Mouse (Mus musculus) CD8-positive naive resting alpha-beta T cell, adult 2 months (primary cell): ENCODE results near the gene Arfrp1.

Source experiments
- DNase-seq, 2 experiments: peaks; one replicate each; pipeline ENCODE4 v3.0.0; 2022; ENCODE audit warnings: low read depth in 2 of 2, low spot score in 2 of 2

Arfrp1 gene

DNA sequence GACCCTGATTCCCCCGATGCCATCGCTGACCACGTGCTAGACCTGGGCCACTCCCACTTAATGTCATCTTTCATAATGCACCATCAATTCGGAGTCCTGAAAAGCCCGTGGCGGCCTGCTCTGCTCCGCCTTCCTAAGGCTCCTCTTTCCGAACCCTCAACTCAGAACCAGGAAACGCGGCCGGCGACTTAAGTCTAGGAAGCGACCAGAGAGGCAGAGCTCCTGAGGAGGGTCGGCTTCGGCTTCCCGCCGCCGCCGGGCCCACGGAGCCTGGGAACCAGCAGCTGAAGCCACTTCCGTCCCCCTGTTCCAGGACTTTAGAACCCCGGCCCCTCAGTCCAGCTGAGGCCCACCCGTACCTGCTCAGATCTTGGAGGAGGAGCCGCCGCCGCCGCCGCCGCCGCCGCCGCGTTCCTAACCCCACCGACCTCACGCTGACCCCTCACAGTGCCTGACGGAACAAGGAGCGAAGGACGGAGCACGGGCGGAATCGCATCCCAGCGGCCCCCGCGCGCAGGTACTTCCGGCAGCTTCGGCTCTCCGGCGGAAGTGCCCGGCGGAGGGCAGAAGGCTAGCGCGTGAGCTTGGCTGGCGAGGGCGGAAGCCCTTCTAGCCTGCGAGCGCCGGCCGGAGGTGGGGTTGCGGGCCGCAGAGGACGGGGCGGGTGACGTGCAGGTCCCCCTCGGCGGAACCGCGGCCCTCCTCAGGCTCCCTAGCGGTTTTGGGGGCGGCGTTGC, at the start of gene Arfrp1, which contains the start of gene Zgpat:
TSS of gene Arfrp1 (minus strand) at position 545 of the 737 bp plus-strand sequence.
TSS of gene Zgpat (plus strand) at position 69 of the 737 bp plus-strand sequence.
- peak; percentile 72 for DNase-seq

DNA sequence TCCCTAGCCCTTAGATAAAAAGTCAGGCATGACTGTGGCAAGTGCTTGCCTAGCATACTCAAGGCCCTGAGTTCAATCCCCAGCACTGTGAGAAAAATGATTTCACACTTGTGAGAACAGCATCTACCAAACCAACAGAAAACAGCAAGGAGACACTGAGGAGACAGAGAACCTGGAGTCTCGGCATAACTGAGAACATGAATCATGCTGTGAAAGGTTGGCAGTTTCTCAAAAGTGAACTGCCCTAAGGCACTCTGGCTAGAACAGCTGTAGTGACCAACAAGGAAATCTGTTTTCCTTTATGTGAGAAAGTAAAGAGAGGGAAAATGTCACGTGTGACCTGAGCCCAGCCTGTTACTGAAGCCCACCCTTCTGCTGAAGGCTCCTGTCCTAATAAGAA, 47.9 kb upstream of the Arfrp1 start:
- no peak for DNase-seq

DNA sequence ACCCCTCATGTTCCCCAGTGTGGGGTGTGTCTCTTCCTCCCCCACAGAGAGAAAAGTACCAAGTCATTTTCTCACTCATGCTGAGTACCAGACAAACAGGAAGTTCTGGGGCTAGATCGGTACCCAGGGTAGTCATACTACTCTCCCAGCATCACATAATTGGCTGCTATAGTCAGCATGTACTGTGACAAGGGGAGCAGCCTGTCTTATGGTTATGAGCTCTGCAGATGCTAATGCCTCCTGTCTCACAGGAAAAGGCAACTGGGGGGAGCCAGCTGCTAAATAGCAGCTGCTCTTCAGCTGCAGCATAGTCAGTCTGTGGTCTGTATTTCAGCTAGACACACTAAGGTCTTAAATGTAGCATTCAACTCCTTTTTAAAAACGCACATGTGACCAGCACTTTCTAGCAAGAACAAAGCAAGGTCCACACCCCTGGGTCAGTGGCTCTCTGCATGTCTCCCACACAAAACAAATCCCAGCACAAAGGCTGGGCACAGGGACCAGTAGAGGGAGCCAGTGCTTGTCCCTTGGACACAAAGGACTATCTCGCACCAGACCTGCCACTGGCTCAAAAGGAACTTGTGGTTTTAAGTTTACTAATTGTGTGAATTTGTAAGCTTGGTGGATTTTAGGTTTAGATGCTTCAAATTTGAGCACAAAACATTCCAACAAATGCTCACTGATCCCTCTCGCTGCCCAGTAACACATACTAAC, 45.7 kb upstream of the Arfrp1 start:
- DNase-seq, result peak; percentile 9 to 20

DNA sequence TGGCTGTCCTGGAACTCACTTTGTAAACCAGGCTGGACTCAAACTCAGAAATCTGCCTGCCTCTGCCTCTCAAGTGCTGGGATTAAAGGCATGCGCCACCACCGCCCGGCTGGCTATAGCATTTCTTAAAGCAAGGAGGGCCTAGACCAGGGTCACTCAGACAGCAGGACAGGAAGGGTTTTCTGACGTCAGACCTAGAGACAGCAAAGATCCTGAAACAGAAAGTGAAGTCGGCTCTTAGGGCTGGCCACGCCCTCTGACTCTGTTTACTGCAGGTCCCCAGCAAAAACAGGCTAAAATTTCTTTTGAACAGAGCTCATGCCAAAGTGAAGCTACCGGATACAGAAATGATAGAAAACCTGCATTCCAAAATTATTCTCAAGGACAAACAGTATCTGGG, 44.4 kb upstream of the Arfrp1 start:
- no peak for DNase-seq

DNA sequence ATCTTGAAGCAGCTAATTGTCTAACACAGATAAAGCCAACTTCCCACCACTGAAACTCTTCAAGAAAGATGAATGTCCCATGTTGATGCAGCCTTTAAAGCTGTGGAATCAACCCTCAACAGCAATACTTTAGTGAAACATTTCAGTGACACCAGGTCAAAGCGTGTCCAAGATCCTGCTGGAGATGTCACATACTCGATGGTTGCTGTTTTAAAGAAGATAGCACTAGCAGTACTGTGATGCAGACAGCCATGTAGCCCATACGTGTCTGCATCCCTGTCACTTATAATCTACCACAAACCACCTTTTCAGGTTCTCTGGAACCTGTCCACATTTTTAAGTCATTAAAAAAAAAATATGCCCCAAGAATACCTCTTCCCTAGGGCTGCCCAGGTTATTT, 38.5 kb upstream of the Arfrp1 start:
- DNase-seq, result no peak

DNA sequence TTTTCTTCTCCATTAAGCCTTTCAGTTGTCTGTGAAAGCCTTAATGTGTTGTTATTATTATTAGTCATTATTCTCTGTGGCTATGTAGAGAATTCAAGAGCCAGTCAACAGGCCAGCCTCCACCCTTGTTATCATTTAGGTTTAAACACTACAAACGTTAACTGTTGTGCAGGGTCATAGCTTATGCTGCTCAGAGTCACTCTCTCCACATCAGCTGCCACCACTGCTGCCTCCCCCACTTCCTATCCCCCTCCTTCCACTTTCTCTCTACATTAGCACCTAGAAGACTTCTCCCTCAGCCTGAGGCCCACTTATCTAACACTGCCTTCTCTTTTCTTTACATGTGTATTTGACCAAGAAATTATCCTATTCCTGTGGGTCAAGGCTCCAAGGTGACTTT, 36.3 kb upstream of the Arfrp1 start:
- no peak for DNase-seq

DNA sequence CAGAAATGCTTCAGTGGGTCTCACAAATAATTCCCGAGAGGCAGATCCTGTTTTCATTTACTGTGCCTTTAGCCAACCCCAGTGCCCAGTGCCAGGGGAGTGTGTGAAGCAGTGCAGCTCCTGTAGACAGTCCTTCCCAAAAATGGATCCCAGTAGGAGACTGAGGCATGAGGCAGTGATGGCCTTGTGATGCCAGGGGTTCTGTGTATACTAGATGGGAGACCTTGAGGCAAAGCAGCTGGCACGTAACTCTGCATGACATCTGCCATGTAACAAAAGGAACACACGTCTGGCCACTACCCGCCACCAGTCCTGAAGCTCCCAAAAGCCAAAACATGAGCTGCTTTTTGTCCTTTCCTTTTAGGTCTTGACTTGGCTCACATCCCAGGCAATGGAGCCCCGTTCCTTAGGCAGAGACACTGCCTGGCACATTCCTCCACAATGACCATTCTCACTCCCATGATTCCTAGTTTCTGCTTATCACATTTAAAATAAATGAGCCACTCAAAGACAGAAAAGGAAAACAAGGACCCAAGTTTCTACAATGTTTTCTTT, 32.1 kb upstream of the Arfrp1 start:
- DNase-seq, result no peak

DNA sequence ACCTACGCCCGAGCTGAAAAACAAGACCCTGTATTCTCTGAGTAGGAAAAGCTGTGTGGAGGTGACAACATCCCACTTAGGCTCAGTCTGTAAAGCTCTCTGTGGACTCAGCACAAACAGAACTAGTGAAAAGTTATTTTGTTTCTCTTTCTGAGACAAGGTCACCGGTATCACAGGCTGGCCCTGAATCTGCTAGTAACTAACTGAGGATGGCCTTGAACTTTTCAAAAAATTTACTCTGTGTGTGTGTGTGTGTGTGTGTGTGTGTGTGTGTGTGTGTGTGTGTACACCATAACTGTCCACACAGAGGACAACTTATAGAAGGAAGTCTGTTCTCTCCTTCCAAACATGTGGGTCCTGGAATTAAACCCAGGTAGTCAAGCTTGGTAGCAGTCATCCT, 28.9 kb upstream of the Arfrp1 start:
- no peak for DNase-seq

DNA sequence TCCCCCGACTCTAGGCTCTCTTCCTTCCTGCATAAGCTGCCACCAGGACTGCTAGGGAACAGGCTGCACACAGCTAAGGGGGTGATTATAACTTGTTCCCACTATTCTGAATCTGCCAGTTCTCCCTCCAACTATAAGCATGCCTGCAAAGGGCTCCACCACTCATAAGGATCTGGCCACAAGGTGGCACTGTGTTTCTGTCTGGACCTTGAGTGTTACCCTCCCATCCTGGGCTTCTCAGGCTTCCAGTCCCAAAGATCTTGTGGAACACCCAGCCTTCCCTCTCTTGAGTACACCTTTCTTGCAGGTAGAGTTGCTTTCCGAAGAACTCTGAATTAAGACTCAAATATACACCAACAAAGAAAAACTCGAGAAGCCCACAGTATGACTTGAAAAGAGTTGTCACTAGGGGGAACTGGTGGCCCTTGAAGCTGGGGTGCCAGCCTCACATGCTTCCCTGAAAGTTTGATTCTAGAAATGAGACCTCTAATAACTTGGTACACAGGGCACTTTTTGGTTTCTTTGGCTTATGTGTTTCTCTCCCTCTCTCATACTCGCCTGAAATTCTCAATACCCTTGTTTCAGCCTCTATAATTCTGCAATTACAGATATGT, 27.5 kb upstream of the Arfrp1 start:
- peak; percentile 60 to 81 for DNase-seq

DNA sequence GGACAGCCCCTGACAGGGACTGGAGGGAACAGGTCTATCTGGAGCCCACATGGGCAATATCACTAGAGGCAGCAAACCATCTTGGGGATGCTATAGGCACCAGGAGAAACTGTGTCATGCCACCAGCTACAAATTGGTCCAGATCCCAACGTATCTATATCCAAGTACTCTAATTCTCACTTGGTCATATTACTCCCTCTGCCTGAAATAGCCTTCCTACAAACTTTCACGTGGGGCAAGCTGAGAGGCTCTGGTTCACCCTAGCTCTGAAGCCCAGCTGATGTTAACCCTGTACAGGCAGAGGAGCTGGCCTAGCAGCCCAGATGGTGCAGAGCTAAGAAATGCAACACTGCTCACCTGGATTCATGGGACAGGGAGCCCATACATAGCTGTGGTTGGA, 26.3 kb upstream of the Arfrp1 start:
- no peak for DNase-seq

DNA sequence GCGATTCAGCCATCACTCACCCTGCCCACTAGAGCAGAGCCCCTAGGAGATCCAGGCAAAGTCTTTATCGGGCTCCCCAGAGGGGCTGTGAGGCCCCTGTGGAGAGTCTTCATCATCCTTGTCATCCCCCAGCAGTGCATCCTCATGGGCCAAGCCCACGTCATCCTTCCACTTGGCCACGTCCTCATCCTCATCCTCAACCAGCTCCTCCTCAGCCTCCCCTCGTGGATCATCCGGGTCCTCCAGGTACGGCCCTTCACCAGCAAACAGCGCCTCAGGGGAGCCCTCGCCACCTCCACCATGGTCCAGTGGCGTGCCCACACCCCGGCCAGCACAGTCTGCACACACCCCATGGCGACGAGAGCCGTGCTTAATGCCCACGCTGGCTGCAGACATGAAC, 25.8 kb upstream of the Arfrp1 start:
- no peak for DNase-seq

DNA sequence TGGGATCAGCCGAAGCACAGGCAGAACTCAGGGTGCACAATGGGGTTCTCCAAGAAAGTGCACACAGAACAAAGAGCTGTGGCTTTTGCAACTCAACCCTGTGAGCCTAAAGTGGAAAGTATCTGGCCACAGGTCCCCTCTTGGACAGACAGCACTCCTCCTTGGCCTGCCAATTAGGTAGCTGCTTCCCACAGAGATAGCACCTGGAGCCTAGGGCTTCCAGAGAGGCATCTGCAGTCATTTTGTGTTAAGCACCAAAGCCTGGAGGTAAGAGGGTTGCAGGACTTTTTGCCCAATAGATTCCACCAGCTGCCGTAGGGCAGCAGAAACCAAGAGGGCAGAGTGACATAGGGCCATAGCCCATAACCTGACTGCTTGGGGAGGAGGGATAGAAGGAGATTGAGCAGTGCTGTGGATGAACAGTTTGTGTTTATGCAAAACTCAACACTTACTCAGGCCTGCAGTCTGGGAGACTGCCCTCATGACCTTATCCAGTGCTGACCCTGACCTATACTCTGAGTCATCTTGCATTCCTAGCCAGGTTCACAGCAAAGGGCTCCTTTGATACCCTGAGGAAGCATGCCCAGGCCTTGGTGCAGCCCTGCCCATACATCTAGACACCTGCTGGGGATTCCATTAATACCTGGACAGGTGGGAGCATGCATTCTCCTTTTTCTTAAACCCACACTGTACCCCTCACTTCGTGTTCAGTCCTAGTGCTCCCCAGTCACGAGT, 25.1 kb upstream of the Arfrp1 start:
- no peak for DNase-seq

DNA sequence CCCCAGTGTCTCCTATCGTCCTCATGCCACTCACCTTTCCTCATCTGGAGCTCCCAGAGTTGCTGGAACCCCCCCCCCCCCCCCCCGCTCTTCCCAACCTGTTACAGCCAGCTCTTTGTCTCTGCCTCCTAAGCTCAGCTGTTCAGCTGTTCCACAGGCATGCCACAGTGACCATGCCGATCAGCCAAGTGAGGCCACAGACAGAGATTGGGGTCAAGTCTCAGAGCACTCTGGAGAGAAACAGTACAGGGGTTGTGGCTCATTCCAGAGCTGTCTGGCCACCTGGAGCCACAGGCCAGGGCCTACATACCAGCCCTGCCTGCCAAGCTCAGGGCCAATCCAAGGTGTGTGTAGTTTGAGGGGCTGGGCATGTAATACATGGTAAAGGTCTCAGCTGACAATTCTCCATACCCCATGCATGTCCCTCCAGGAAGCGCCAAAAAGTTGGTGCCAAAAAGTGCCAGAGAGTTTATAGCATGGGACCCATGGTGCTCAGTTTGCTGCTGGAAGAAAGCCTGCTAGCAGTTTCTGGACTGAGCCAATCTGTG, 21.5 kb upstream of the Arfrp1 start:
- DNase-seq, result no peak

DNA sequence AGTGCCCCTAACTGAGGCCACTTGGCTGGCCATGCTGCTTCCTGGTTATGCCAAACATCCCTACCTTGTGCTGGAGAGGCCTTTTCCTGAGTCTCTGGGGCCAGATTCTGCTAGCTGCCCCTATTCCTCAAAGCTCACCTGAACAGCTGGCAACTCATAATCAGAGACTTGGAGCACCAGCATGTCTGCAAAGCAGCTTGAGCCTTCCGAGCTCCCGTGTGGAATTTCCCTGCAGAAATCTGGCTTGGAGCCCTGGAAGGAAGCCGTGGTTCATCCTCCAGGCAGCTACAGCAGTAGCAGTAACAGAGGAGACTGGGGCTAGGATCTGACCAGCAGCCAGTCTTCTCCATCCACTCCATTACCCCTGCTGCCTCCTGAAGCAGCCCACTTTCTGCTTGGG, 20.7 kb upstream of the Arfrp1 start:
- no peak for DNase-seq

DNA sequence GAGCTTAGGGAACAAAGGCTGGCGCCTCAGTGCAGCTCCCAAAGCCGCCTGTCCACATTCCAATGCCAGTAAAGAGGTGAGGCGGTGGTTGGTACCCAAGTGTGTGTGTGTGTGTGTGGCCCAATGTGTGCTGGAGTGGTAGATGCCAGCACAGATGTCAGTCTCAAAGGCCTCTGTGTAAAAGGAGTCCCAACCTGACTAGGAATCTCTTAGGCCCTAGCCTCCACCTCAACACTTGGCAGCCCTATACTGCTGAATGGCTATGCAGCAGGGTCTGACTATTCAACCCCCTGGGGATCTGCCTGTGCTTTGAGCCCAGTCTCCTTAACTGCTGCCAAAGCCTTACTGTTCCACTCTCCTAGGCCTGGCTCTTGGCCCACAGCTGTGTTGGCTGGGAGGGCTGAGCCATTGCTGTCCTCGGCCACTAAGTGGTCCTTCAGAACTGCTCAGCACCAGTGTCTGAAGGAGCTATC, 19.8 kb upstream of the Arfrp1 start:
- DNase-seq, result no peak

DNA sequence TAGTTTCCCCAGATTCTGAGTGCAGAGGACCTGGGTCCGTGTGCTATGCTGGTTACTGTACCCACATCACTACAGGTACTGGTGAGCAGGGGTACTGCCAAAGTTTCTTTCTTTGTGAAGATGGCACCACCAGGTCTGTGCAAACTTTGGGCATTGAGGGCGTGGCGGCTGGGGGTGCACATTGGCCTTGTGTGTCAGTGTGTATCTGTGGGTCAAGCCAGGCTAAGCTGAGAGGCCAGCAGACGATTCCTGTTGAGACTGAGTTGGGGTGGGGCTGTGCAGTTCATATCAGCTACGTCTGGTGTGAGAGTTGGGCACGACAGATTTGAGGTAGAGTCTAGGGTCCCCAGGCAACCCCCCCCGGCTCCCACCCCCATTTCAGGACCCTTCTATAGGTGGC, 19.3 kb upstream of the Arfrp1 start:
- no peak for DNase-seq

DNA sequence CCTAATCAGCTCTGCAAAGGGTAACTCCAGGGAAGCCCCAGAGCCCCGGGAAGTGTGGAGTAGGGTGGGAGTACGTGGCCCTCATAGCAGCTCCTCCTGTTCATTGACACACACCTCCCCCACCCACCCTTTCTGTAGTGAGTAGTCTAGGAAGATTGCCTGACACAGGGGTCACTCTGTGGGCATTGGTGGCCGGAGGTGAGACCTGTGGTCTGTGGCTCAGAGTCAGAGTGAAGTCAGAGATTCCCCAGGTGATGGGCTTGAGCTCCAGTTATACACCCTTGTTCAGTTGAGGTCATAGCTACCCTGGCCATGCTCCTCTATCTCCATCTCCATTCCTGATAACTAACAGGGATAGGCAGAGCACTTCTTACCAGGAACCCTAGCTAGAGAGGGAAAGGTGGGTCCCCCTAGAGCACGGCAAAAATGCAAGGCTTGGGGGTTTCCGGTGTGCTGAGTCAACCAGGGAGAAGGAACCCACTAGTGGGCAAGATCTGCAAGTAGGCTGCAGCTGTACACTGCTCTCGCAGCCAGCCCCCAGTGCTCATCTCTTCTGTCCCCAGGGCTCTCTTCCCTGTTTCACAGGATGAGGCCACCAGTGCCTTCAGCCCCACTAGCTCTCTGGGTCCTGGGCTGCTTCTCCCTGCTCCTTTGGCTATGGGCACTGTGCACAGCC, 16.6 kb upstream of the Arfrp1 start:
- no peak for DNase-seq

DNA sequence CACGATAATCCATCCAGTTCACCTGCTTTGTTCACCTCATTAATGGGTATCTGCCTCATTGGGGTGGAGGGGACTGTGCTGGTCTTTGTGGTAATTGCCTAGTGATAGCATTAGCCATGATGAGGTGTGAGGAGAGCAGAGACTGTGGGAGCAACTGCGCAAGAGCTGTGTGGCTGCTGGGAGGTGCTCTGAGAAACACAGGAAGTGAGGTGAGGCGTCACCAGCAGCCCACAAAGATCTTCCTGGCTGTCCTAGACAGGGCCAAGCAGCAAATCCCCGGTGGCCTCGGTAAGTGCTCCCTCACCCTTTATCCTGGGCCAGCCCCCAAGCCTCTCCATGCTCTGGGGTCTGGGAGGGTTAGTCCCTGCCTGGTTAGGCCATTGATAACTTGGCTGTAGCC, 15.9 kb upstream of the Arfrp1 start:
- peak; percentile 50 to 65 for DNase-seq

DNA sequence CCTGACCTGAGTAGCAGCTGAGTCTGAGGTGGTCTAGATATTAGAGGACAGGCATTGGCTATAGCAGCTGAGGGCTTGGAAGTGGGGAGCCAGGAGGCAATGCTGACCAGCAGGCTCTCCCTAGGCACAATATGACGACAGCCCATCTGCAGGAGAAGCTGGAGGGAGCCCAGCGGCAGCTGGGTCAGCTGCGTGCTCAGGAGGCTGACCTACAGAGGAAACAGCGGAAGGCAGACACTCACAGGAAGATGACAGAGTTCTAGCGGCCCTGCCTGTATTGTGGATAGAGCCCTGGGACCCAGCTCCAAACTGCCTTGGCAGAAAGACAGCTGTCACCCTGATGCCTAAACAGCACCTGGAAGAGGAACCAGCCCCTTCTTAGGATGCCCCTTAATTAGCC, 15.0 kb upstream of the Arfrp1 start:
- no peak for DNase-seq

DNA sequence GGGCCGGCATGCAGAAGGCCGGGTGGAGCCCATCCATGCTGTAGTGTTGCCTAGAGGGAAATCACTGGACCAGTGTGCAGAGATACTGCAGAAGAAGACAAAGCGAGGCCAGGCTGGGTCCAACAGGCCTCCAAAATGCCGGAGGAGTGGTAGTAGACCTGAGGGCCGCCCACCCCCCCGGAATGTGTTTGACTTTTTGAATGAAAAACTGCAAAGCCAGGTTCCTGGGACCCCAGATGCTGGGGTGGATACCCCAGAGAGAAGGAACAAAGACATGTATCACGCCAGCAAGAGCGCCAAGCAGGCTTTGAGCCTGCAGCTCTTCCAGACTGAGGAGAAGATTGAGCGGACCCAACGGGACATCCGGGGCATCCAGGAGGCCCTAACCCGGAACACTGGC, 14.6 kb upstream of the Arfrp1 start, which contains the start of gene Lime1:
TSS of gene Lime1 (plus strand) at position 301 of the 400 bp plus-strand sequence.
- DNase-seq, result no peak
